Mouse (Mus musculus) liver, embryonic 16.5 days (tissue): ENCODE measurements around the gene Trhde. TPM values are rescaled to one million over a fixed set of nuclear protein-coding genes. Genes with fewer than 3 reads are reported as not detected.

Experiments
- ATAC-seq: fragments of 200-750 bp; cut with Nextera tagmentation; 2 replicates; pipeline ENCODE4 v1.8.0; 2017; ENCODE audit warnings: low read depth, mild to moderate bottlenecking, moderate number of reproducible peaks, moderate library complexity
- H3K27ac ChIP-seq: fragments of 300-500 bp; sonication (generic); 2 replicates; pipeline ENCODE4 v1.5.1; 2014; ENCODE audit warnings: mild to moderate bottlenecking, low read length
- H3K27me3 ChIP-seq: fragments of 300-500 bp; sonication (generic); 2 replicates; pipeline ENCODE4 v1.6.1; 2014; ENCODE audit warnings: low read depth, low read length, mixed read lengths; ENCODE audit not compliant: control insufficient read depth, insufficient read depth
- H3K36me3 ChIP-seq: fragments of 300-500 bp; sonication (generic); 2 replicates; pipeline ENCODE4 v1.6.1; 2014; ENCODE audit warnings: mild to moderate bottlenecking; ENCODE audit not compliant: control insufficient read depth, insufficient read depth
- H3K4me1 ChIP-seq: fragments of 300-500 bp; sonication (generic); 2 replicates; pipeline ENCODE4 v1.6.1; 2014; ENCODE audit warnings: low read depth, low read length, mixed read lengths; ENCODE audit not compliant: control insufficient read depth
- H3K4me2 ChIP-seq: fragments of 300-500 bp; sonication (generic); 2 replicates; pipeline ENCODE4 v1.6.1; 2014; ENCODE audit warnings: low read depth, low read length, mixed read lengths
- H3K4me3 ChIP-seq: fragments of 300-500 bp; sonication (generic); 2 replicates; pipeline ENCODE4 v1.5.1; 2014; ENCODE audit warnings: low read depth, mild to moderate bottlenecking, low read length
- H3K9ac ChIP-seq: fragments of 300-500 bp; sonication (generic); 2 replicates; pipeline ENCODE4 v1.6.1; 2014; ENCODE audit warnings: low read depth, low read length
- H3K9me3 ChIP-seq: fragments of 300-500 bp; sonication (generic); replicated peaks from 2 replicates; pipeline ENCODE4 v1.6.1; 2016; ENCODE audit warnings: low read length; ENCODE audit not compliant: control insufficient read depth
- WGBS: fragments of 180-500 bp; shearing (Covaris S2); extraction: QIAGEN DNeasy Blood & Tissue Kit; methylation state at CpG from one replicate; pipeline ENCODE4 v1.1.7; 2014; ENCODE audit not compliant: insufficient replicate concordance; 5-methylcytosine and 5-hydroxymethylcytosine counted together
- polyA plus RNA-seq: library from polyadenylated mRNA; unstranded; fragments of >200 nt; fragmentation: Nextera tagmentation; extraction: Ambion mirVana; gene quantifications from 2 replicates; pipeline ENCODE4 v1.2.1, GENCODE M21; 2015

Gene Trhde
- polyA plus RNA-seq, 1 experiment from 2014 or later, result not detected

- Histone ChIP-seq H3K4me2 (no peak overlapping the region), H3K4me1 (no peaks in the 10 kb centered on the region), H3K9me3 (no peaks in the 10 kb centered on the region), H3K4me3 (no peak overlapping the region), H3K27me3 (peaks cover 30% of the 10 kb centered on the region), H3K36me3 (no peaks in the 10 kb centered on the region), H3K27ac (no peak overlapping the region), H3K9ac (no peak overlapping the region)
- no peak for ATAC-seq
- 55% methylated on average over 4 of the region's 4 CpGs for WGBS
These were observed 2.6 kb downstream of the Trhde start for GRCm38 (mm10) chr10:114799481-114799880.

- Histone ChIP-seq H3K9ac (no peak overlapping the region), H3K4me2 (no peak overlapping the region), H3K9me3 (no peaks in the 10 kb centered on the region), H3K4me1 (no peaks in the 10 kb centered on the region), H3K27me3 (peaks cover 30% of the 10 kb centered on the region), H3K36me3 (no peaks in the 10 kb centered on the region), H3K27ac (no peak overlapping the region), H3K4me3 (no peak overlapping the region)
- no peak for ATAC-seq
- 26% methylated on average over 1 of the region's 1 CpGs for WGBS
These were observed 3.3 kb downstream of the Trhde start for GRCm38 (mm10) chr10:114798788-114799187.

- 43% methylated on average over 5 of the region's 5 CpGs for WGBS
- no peak overlapping the region for H3K27ac ChIP-seq
- no peak overlapping the region for H3K4me2 ChIP-seq
- peaks cover 30% of the 10 kb centered on the region for H3K27me3 ChIP-seq
- H3K4me1 ChIP-seq, result no peaks in the 10 kb centered on the region
- H3K4me3 ChIP-seq, result no peak overlapping the region
- no peaks in the 10 kb centered on the region for H3K9me3 ChIP-seq
- no peak overlapping the region for H3K9ac ChIP-seq
- H3K36me3 ChIP-seq, result no peaks in the 10 kb centered on the region
- ATAC-seq, result no peak
These were observed 3.9 kb downstream of the Trhde start for GRCm38 (mm10) chr10:114798218-114798617.

- 52% methylated on average over 1 of the region's 1 CpGs for WGBS
- H3K4me3 ChIP-seq, result no peak overlapping the region
- H3K9ac ChIP-seq, result no peak overlapping the region
- no peaks in the 10 kb centered on the region for H3K4me1 ChIP-seq
- no peak overlapping the region for H3K4me2 ChIP-seq
- H3K27ac ChIP-seq, result no peak overlapping the region
- H3K9me3 ChIP-seq, result no peaks in the 10 kb centered on the region
- no peaks in the 10 kb centered on the region for H3K36me3 ChIP-seq
- no peak for ATAC-seq
- peaks cover 26% of the 10 kb centered on the region for H3K27me3 ChIP-seq
These were observed 4.4 kb downstream of the Trhde start for GRCm38 (mm10) chr10:114797664-114798063.

GRCm38 (mm10) chr10:114796872-114797271 is 5.2 kb downstream of the Trhde start:
- H3K27ac ChIP-seq, result no peak overlapping the region
- H3K9me3 ChIP-seq, result no peaks in the 10 kb centered on the region
- 53% methylated on average over 5 of the region's 5 CpGs for WGBS
- no peaks in the 10 kb centered on the region for H3K4me1 ChIP-seq
- ATAC-seq, result no peak
- H3K27me3 ChIP-seq, result peaks cover 18% of the 10 kb centered on the region
- H3K4me2 ChIP-seq, result no peak overlapping the region
- no peak overlapping the region for H3K9ac ChIP-seq
- no peak overlapping the region for H3K4me3 ChIP-seq
- H3K36me3 ChIP-seq, result no peaks in the 10 kb centered on the region

GRCm38 (mm10) chr10:114794214-114794613 is 7.9 kb downstream of the Trhde start:
- ATAC-seq, result no peak
- Histone ChIP-seq H3K4me1 (no peaks in the 10 kb centered on the region), H3K4me2 (no peak overlapping the region), H3K4me3 (no peak overlapping the region), H3K9me3 (no peaks in the 10 kb centered on the region), H3K9ac (no peak overlapping the region), H3K27me3 (no peaks in the 10 kb centered on the region), H3K36me3 (no peaks in the 10 kb centered on the region), H3K27ac (no peak overlapping the region)
- WGBS, result 56% methylated on average over 6 of the region's 6 CpGs

- Histone ChIP-seq H3K4me3 (no peak overlapping the region), H3K27me3 (no peaks in the 10 kb centered on the region), H3K27ac (no peak overlapping the region), H3K9ac (no peak overlapping the region), H3K4me2 (no peak overlapping the region), H3K9me3 (no peaks in the 10 kb centered on the region), H3K4me1 (no peaks in the 10 kb centered on the region), H3K36me3 (no peaks in the 10 kb centered on the region)
- WGBS, result 54% methylated on average over 4 of the region's 4 CpGs
- no peak for ATAC-seq
These were observed 36.2 kb downstream of the Trhde start for GRCm38 (mm10) chr10:114765914-114766313.

- Histone ChIP-seq H3K27me3 (no peaks in the 10 kb centered on the region), H3K4me1 (no peaks in the 10 kb centered on the region), H3K9me3 (no peaks in the 10 kb centered on the region), H3K27ac (no peak overlapping the region), H3K4me3 (no peak overlapping the region), H3K36me3 (no peaks in the 10 kb centered on the region), H3K9ac (no peak overlapping the region), H3K4me2 (no peak overlapping the region)
- 70% methylated on average over 7 of the region's 7 CpGs for WGBS
- no peak for ATAC-seq
These were observed 40.0 kb downstream of the Trhde start for GRCm38 (mm10) chr10:114762125-114762524.

GRCm38 (mm10) chr10:114759240-114759639 is 42.9 kb downstream of the Trhde start:
- no peaks in the 10 kb centered on the region for H3K27me3 ChIP-seq
- H3K9ac ChIP-seq, result no peak overlapping the region
- no peaks in the 10 kb centered on the region for H3K9me3 ChIP-seq
- H3K4me2 ChIP-seq, result no peak overlapping the region
- no peak for ATAC-seq
- 44% methylated on average over 3 of the region's 3 CpGs for whole genome bisulfite sequencing
- H3K4me1 ChIP-seq, result no peaks in the 10 kb centered on the region
- H3K36me3 ChIP-seq, result no peaks in the 10 kb centered on the region
- no peak overlapping the region for H3K27ac ChIP-seq
- no peak overlapping the region for H3K4me3 ChIP-seq
